Comparison of ENCODE assay signal across 15 mouse cellular contexts in the genomic region with DNA sequence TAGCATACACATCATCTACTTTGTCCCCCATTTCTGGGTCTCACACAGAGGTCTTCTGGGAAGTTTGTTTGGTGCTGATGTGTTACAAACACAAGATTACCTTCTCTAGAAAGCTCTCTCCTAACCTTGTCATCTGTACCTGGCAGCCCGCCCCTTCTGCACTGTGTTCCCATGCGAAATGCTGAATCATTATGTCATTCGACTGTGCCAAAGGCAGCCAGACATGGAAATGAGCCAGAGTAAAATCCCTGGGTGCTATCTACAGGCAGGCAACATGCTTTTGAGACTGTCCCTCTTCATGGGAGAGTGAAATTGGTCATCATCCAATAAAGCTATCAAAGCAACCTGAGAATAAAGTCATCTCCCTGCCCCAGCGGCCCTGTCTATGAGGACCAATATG. TPM values are rescaled to one million over a fixed set of nuclear protein-coding genes. Genes with fewer than 3 reads are reported as not detected.
DNase-seq lines count a peak whose midpoint lies in the region.
"Had no signal": no experiment of that assay in that cellular context is flagged by ENCODE, and none has a peak within 500 bp of the region (broad histone marks: within the 10 kb centered on the region; RNA-seq: fewer than 3 reads in every experiment).

No protein-coding gene starts in this region.

- DNase-seq in cerebellum, postnatal 10 days, result peak; percentile 10 to 14
- no peak for DNase-seq in cerebellum, postnatal 36 days
- peak; percentile 7 to 38 for DNase-seq in kidney, adult 8-10 months
- no peak for DNase-seq in kidney, postnatal 14 days
- DNase-seq in 3134 (ENCODE audit: extremely low read depth, insufficient read length, low spot score), result peak; percentile 14
- DNase-seq in adrenal gland, postnatal 14 days, result peak; percentile 15
- DNase-seq in ovary, postnatal 36 days (ENCODE audit: low spot score), result no peak
- DNase-seq in embryo, embryonic 11 days, result no peak
- DNase-seq: cerebellum, adult 9-10 months; gastrocnemius, postnatal 14 days; right cerebral cortex, postnatal 14 days; spleen, adult 18-20 months; thymus, postnatal 36 days had no signal

RNA-seq across cellular contexts. Expression of gene Ces1b, which starts 4.6 kb away (rescaled TPM):
- total RNA-seq in adrenal gland, postnatal 14 days (2021), result 0.45 and 8.4 TPM in 2 replicates
- total RNA-seq: gastrocnemius, postnatal 14 days; left cerebral cortex, adult 18-20 months; megakaryocyte-erythroid progenitor cell, adult 5-6 weeks had no signal

RNA-seq across cellular contexts. Expression of gene Ces1a, which starts 27.3 kb away (rescaled TPM):
- not detected in 2 replicates for total RNA-seq in adrenal gland, postnatal 14 days (2021)
- total RNA-seq: gastrocnemius, postnatal 14 days; megakaryocyte-erythroid progenitor cell, adult 5-6 weeks had no signal

RNA-seq across cellular contexts. Expression of gene Ces1c, which starts 55.8 kb away (rescaled TPM):
- total RNA-seq in adrenal gland, postnatal 14 days (2021), result 12.6 and 253 TPM in 2 replicates
- total RNA-seq: gastrocnemius, postnatal 14 days; left cerebral cortex, adult 18-20 months; megakaryocyte-erythroid progenitor cell, adult 5-6 weeks had no signal

Comparison
In these comparisons a context has a peak if more than half of its experiments do, and no peak if none do; other contexts are left out.
1. DNase-seq: peak in cerebellum, postnatal 10 days (2 of 2), kidney, adult 8-10 months (2 of 2), 3134 (single experiment) and adrenal gland, postnatal 14 days (single experiment); none in cerebellum, postnatal 36 days (0 of 2), kidney, postnatal 14 days (single experiment), ovary, postnatal 36 days (single experiment) and embryo, embryonic 11 days (single experiment).